Mouse (Mus musculus) midbrain, embryonic 15.5 days (tissue): ENCODE measurements around the gene B4galt1. TPM values are rescaled to one million over a fixed set of nuclear protein-coding genes. Genes with fewer than 3 reads are reported as not detected.
"Not testable (repeated sequence)": the region's sequence is repeated elsewhere in the genome, so short reads cannot be mapped to it uniquely, and the experiment has no call there.

Experiments used
- ATAC-seq: fragments of 200-750 bp; cut with Nextera tagmentation; replicated peaks from 2 replicates; pipeline ENCODE4 v1.8.0; 2017; ENCODE audit warnings: moderate TSS enrichment
- H3K27ac ChIP-seq: fragments of 300-500 bp; sonication (generic); 2 replicates; pipeline ENCODE4 v1.5.1; 2015; ENCODE audit warnings: mild to moderate bottlenecking, inconsistent platforms
- H3K27me3 ChIP-seq: fragments of 300-500 bp; sonication (generic); replicated peaks from 2 replicates; pipeline ENCODE4 v1.6.1; 2015; ENCODE audit warnings: inconsistent platforms
- H3K36me3 ChIP-seq: fragments of 300-500 bp; sonication (generic); replicated peaks from 2 replicates; pipeline ENCODE4 v1.6.1; 2015; ENCODE audit warnings: inconsistent platforms
- H3K4me1 ChIP-seq: fragments of 300-500 bp; sonication (generic); 2 replicates; pipeline ENCODE4 v1.6.1; 2015; ENCODE audit warnings: inconsistent platforms
- H3K4me2 ChIP-seq: fragments of 300-500 bp; sonication (generic); 2 replicates; pipeline ENCODE4 v1.6.1; 2015; ENCODE audit warnings: inconsistent platforms, mild to moderate bottlenecking, moderate library complexity
- H3K4me3 ChIP-seq: fragments of 300-500 bp; sonication (generic); 2 replicates; pipeline ENCODE4 v1.5.1; 2015; ENCODE audit warnings: mild to moderate bottlenecking, inconsistent platforms
- H3K9ac ChIP-seq: fragments of 300-500 bp; sonication (generic); 2 replicates; pipeline ENCODE4 v1.6.1; 2015; ENCODE audit warnings: mild to moderate bottlenecking, inconsistent platforms
- H3K9me3 ChIP-seq: fragments of 300-500 bp; sonication (generic); 2 replicates; pipeline ENCODE4 v1.6.1; 2016; ENCODE audit warnings: inconsistent platforms
- WGBS: fragments of 180-500 bp; shearing (Covaris S2); methylation state at CpG from one replicate; pipeline ENCODE4 v1.1.7; 2015; ENCODE audit warnings: mixed read lengths; 5-methylcytosine and 5-hydroxymethylcytosine counted together
- polyA plus RNA-seq: library from polyadenylated mRNA; unstranded; fragments of >200 nt; fragmentation: Nextera tagmentation; extraction: Ambion mirVana; gene quantifications from 2 replicates; pipeline ENCODE4 v1.2.1, GENCODE M21; 2015

Gene B4galt1
- polyA plus RNA-seq, 1 experiment from 2014 or later, result 7.8 TPM

- Histone ChIP-seq H3K4me1 (no peaks in the 10 kb centered on the region), H3K4me2 (no peak overlapping the region), H3K4me3 (no peak overlapping the region), H3K9me3 (no peaks in the 10 kb centered on the region), H3K27me3 (no peaks in the 10 kb centered on the region), H3K9ac (no peak overlapping the region), H3K36me3 (0 out of 2 replicates have a peak, but pooled peaks cover 3% of the 10 kb centered on the region), H3K27ac (no peak overlapping the region)
- WGBS, result 92% methylated on average over 4 of the region's 4 CpGs
- ATAC-seq, result no peak
Observed at GRCm38 (mm10) chr4:40801908-40802307, 51.9 kb downstream of the B4galt1 start.

- Histone ChIP-seq H3K4me3 (no peak overlapping the region), H3K9ac (no peak overlapping the region), H3K36me3 (no peaks in the 10 kb centered on the region), H3K27ac (no peak overlapping the region), H3K4me1 (no peaks in the 10 kb centered on the region), H3K27me3 (no peaks in the 10 kb centered on the region), H3K4me2 (no peak overlapping the region), H3K9me3 (no peaks in the 10 kb centered on the region)
- 82% methylated on average over 3 of the region's 3 CpGs for WGBS
- ATAC-seq, result no peak
Observed at GRCm38 (mm10) chr4:40800873-40801272, 52.9 kb downstream of the B4galt1 start.

GRCm38 (mm10) chr4:40798833-40799555 is 54.8 kb downstream of the B4galt1 start:
- not testable (repeated sequence) for H3K4me1 ChIP-seq, H3K27me3 ChIP-seq, H3K9ac ChIP-seq, H3K4me2 ChIP-seq, ATAC-seq, H3K36me3 ChIP-seq, H3K9me3 ChIP-seq, H3K4me3 ChIP-seq, H3K27ac ChIP-seq
- 91% methylated on average over 2 of the region's 2 CpGs for WGBS

- no peak overlapping the region for H3K9ac ChIP-seq
- H3K4me3 ChIP-seq, result no peak overlapping the region
- H3K4me1 ChIP-seq, result no peaks in the 10 kb centered on the region
- no peaks in the 10 kb centered on the region for H3K9me3 ChIP-seq
- no peak overlapping the region for H3K4me2 ChIP-seq
- no peak for ATAC-seq
- H3K27ac ChIP-seq, result no peak overlapping the region
- WGBS, result 83% methylated on average over 3 of the region's 3 CpGs
- H3K36me3 ChIP-seq, result no peaks in the 10 kb centered on the region
- no peaks in the 10 kb centered on the region for H3K27me3 ChIP-seq
Observed at GRCm38 (mm10) chr4:40795761-40796160, 58.0 kb downstream of the B4galt1 start.

- Histone ChIP-seq H3K27ac (no peak overlapping the region), H3K9ac (no peak overlapping the region), H3K27me3 (no peaks in the 10 kb centered on the region), H3K4me3 (no peak overlapping the region), H3K9me3 (no peaks in the 10 kb centered on the region), H3K4me1 (no peaks in the 10 kb centered on the region), H3K36me3 (no peaks in the 10 kb centered on the region), H3K4me2 (no peak overlapping the region)
- ATAC-seq, result no peak
Observed at GRCm38 (mm10) chr4:40794320-40794719, 59.5 kb downstream of the B4galt1 start.

- Histone ChIP-seq H3K27me3 (no peaks in the 10 kb centered on the region), H3K4me1 (no peaks in the 10 kb centered on the region), H3K9ac (no peak overlapping the region), H3K4me2 (no peak overlapping the region), H3K4me3 (no peak overlapping the region), H3K9me3 (no peaks in the 10 kb centered on the region), H3K27ac (no peak overlapping the region), H3K36me3 (no peaks in the 10 kb centered on the region)
- 92% methylated on average over 4 of the region's 4 CpGs for WGBS
- no peak for ATAC-seq
Observed at GRCm38 (mm10) chr4:40791176-40791575, 62.6 kb downstream of the B4galt1 start.

GRCm38 (mm10) chr4:40786578-40786977 is 67.2 kb downstream of the B4galt1 start:
- H3K9ac ChIP-seq, result no peak overlapping the region
- 62% methylated on average over 4 of the region's 4 CpGs for WGBS
- no peak overlapping the region for H3K4me3 ChIP-seq
- H3K36me3 ChIP-seq, result no peaks in the 10 kb centered on the region
- H3K4me2 ChIP-seq, result no peak overlapping the region
- H3K9me3 ChIP-seq, result no peaks in the 10 kb centered on the region
- no peaks in the 10 kb centered on the region for H3K27me3 ChIP-seq
- H3K4me1 ChIP-seq, result no peaks in the 10 kb centered on the region
- no peak overlapping the region for H3K27ac ChIP-seq
- no peak for ATAC-seq

GRCm38 (mm10) chr4:40785620-40786166 is 68.1 kb downstream of the B4galt1 start:
- Histone ChIP-seq H3K27ac (no peak overlapping the region), H3K27me3 (no peaks in the 10 kb centered on the region), H3K9ac (no peak overlapping the region), H3K4me3 (no peak overlapping the region), H3K9me3 (no peaks in the 10 kb centered on the region), H3K4me1 (no peaks in the 10 kb centered on the region), H3K4me2 (no peak overlapping the region), H3K36me3 (no peaks in the 10 kb centered on the region)
- 82% methylated on average over 9 of the region's 9 CpGs for WGBS
- no peak for ATAC-seq

- WGBS, result 80% methylated on average over 10 of the region's 10 CpGs
- H3K4me2 ChIP-seq, result no peak overlapping the region
Observed at GRCm38 (mm10) chr4:40784556-40785169, 69.1 kb downstream of the B4galt1 start.

GRCm38 (mm10) chr4:40783049-40783448 is 70.8 kb downstream of the B4galt1 start:
- H3K27me3 ChIP-seq, result no peaks in the 10 kb centered on the region
- H3K4me3 ChIP-seq, result no peak overlapping the region
- H3K9ac ChIP-seq, result no peak overlapping the region
- 93% methylated on average over 4 of the region's 4 CpGs for WGBS
- no peaks in the 10 kb centered on the region for H3K4me1 ChIP-seq
- no peaks in the 10 kb centered on the region for H3K9me3 ChIP-seq
- H3K4me2 ChIP-seq, result no peak overlapping the region
- H3K36me3 ChIP-seq, result no peaks in the 10 kb centered on the region
- H3K27ac ChIP-seq, result no peak overlapping the region
- ATAC-seq, result no peak

More at GRCm38 (mm10) chr4:40784556-40785169, 69.1 kb downstream of the B4galt1 start:
- no peaks in the 10 kb centered on the region for H3K27me3 ChIP-seq
- no peaks in the 10 kb centered on the region for H3K4me1 ChIP-seq
- no peaks in the 10 kb centered on the region for H3K9me3 ChIP-seq
- no peak overlapping the region for H3K4me3 ChIP-seq
- H3K9ac ChIP-seq, result no peak overlapping the region
- no peak overlapping the region for H3K27ac ChIP-seq
- ATAC-seq, result no peak
- H3K36me3 ChIP-seq, result no peaks in the 10 kb centered on the region

- Histone ChIP-seq H3K9me3 (no peaks in the 10 kb centered on the region), H3K4me2 (no peak overlapping the region), H3K4me3 (no peak overlapping the region), H3K27me3 (no peaks in the 10 kb centered on the region), H3K36me3 (no peaks in the 10 kb centered on the region), H3K9ac (no peak overlapping the region), H3K4me1 (no peaks in the 10 kb centered on the region), H3K27ac (no peak overlapping the region)
- 81% methylated on average over 8 of the region's 8 CpGs for whole genome bisulfite sequencing
- ATAC-seq, result no peak
Observed at GRCm38 (mm10) chr4:40781797-40782495, 71.9 kb downstream of the B4galt1 start.

GRCm38 (mm10) chr4:40781143-40781542 is 72.7 kb downstream of the B4galt1 start:
- 46% methylated on average over 3 of the region's 3 CpGs for WGBS
- Histone ChIP-seq H3K27ac (no peak overlapping the region), H3K4me3 (no peak overlapping the region), H3K9me3 (no peaks in the 10 kb centered on the region), H3K4me2 (no peak overlapping the region), H3K27me3 (no peaks in the 10 kb centered on the region), H3K4me1 (no peaks in the 10 kb centered on the region), H3K9ac (no peak overlapping the region), H3K36me3 (no peaks in the 10 kb centered on the region)
- ATAC-seq, result no peak
